Mouse (Mus musculus): ENCODE results near the gene Ereg.

DNA sequence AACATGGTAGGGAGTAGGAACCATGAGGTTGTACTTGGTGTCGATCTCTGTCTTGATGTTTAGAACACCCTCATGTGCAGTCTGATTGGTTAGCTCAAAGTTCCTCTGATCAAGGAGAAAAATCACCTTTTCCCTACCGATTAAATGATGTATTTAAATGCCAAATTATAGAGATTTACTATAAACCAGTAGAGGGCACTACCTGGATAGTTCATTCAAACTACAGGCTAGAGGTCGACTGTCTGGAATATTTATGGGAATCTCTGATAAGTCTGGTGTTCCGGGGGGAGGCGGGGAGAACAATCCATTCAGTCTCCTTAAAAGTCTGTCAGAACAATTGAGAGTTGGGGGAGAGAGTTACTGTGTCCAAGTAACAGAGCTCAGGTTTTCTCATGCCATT is 10.9 kb downstream of the Ereg start:
- no peak for TF ChIP-seq POLR2A (IDR thresholded peaks at IDR 0.05; ENCODE audit: extremely low read depth, insufficient read depth, low read length)
- 0 out of 2 replicates have a peak, but pooled peaks have one; percentile 11 for TF ChIP-seq CTCF (IDR thresholded peaks at IDR 0.05; ENCODE audit: low read depth, low read length)
